Mouse (Mus musculus) neural tube, embryonic 10.5 days (tissue): ENCODE data around the gene Mtx3.
"Not testable (repeated sequence)": the region's sequence is repeated elsewhere in the genome, so short reads cannot be mapped to it uniquely, and the experiment has no call there.

Experiments
- DNase-seq: peaks from one replicate; pipeline ENCODE4 v3.0.0-alpha.2; 2017; ENCODE audit warnings: low spot score; ENCODE audit errors: extremely low spot score

The Mtx3 gene

GRCm38 (mm10) chr13:92844586-92845221 lies at the start of gene Mtx3:
Gene Mtx3, plus strand, starts transcription at chr13:92844760.
- peak; percentile 92 for DNase-seq

DNA sequence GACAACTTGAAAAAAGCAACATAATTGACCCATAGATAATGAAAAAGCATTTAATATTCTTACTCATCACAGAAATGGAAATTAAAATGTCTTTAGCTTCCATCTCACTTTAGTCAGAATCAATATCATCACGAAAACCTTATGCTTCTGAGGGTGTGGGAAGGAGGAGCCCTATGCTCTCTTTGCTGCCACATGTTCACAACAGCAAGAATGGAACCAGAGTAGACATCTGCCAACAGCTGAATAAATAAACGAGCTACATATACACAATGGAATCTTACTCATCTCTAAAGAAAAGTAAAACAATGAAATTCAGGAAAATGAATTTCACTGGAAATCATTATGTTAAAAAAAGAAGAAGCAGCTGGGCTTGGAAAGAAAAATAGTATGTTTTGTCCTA lies 45.7 kb upstream of the Mtx3 start:
- DNase-seq = no peak

GRCm38 (mm10) chr13:92799306-92799925 lies 45.1 kb upstream of the Mtx3 start:
- DNase-seq = no peak

GRCm38 (mm10) chr13:92806785-92807184 lies 37.8 kb upstream of the Mtx3 start:
- no peak for DNase-seq

DNA sequence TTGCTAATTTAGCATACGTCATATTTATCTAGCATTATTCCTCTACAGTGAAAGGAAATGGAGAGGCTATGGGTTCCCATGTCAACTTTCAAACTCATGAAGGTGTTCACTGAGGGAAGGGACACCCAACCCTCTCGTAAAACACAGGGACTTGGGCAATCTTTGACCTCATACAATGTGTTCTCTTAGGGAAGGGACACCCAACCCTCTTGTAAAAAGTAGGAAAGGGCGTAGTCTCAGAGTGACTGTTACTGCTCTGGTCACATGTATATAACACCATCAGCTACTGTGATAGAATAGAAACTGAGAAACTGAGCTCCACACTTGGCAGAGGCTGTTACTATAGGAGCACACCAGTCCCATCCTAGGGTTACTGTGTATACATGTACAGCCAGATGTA lies 36.7 kb upstream of the Mtx3 start:
- no peak for DNase-seq

- DNase-seq = not testable (repeated sequence)
Measured at GRCm38 (mm10) chr13:92810592-92810991, 34.0 kb upstream of the Mtx3 start.

DNA sequence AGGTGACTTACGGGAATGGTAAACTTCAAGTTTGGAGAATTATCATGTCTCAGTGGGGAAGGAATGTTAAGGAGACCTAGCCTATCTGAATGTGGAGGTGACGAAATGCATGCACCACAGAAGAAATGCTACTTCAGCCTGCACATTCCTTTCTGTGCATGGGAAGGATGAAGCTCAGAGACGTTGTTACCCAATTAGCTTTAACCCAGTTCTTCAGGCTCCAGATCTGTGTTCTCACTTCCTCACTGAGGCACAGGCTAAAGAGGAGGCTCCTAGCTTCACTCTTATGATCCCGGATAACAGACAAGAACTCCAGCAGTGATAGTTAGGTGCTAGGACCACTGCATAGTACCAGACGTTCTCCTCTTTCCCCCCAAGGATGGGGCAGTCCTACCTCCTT lies 28.2 kb upstream of the Mtx3 start:
- no peak for DNase-seq

- DNase-seq = no peak
Measured at GRCm38 (mm10) chr13:92817357-92817756, 27.2 kb upstream of the Mtx3 start.

DNA sequence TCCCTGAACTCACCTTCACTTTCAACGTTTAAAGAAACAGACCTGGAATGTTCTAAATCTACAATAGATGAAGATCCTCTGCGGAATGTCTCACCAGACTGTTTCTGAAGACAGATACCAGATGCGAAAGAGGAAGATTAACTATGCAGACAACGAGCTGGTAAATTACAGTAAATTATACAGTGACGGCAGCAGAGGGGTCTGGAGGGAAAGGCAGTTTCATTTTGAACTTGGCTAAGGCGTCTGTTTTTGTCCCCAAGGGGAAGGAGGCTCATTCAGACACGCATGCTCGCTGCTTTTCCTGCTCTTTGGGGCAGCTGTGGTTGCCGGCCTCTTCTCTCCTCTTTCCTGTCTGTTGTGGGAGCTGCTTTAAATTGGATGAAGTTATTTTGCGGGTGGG lies 15.7 kb upstream of the Mtx3 start:
- no peak for DNase-seq

DNA sequence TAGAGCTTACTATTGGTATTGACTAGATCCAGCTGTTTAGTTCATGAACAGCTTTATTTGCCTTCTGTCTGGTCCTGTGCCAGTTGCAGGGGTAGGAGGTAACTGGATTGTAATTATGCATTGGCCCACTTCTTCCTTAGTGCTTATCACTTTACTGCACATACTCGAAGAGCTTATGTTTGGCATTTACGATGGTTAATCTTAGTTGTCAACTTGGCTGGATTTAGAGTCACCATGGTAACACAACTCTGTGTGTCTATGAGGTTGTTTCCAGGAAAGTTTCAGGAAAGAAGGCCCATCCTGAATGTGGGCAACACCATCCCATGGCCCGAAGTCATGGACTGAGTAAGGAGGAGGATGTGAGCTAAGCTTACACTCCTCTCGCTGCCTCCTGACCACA lies 11.4 kb upstream of the Mtx3 start:
- no peak for DNase-seq

DNA sequence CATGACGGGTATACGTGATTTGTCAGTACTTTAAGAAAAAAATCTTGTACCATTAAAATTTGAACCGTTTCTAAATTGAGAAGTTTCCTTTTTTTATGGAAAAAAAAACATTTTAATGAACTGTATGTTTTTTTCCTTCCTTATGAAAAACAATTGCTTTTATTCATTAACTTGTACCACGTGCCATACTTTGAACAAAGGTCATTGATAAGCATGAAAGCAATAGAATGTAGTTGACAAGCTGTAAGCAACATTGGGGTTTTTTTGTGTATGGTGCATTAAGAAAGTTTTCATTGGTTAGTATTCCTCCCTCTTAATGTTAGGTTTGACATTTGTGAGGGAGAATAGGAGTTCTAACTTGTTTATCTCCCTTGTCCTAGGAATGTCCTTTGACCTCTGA lies 1.9 kb downstream of the Mtx3 start:
- no peak for DNase-seq

GRCm38 (mm10) chr13:92847336-92847735 lies 2.8 kb downstream of the Mtx3 start:
- DNase-seq = no peak

- DNase-seq = no peak
Measured at GRCm38 (mm10) chr13:92848002-92848401, 3.4 kb downstream of the Mtx3 start.

- DNase-seq = no peak
Measured at GRCm38 (mm10) chr13:92855901-92856300, 11.3 kb downstream of the Mtx3 start.

- no peak for DNase-seq
Measured at GRCm38 (mm10) chr13:92858808-92859207, 14.2 kb downstream of the Mtx3 start.

GRCm38 (mm10) chr13:92859959-92860358 lies 15.4 kb downstream of the Mtx3 start:
- no peak for DNase-seq

DNA sequence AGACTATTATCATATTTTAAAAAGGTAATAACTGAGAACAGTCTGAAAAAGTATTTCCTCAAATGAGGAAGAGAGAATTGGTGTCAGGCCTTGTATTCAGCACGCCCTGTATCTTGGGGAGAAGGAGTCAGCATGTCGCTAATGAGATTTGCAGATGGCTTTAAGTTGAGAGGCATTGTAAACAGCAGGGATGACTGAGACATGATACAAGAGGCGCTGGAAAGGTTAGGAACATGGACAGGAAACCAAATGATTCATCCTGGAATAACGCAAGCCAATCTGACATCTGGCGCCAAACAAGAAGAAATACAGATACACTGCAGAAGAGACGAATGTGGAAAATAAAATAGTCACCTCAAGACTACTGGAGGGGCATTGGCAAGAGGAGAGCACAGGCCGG lies 20.8 kb downstream of the Mtx3 start:
- no peak for DNase-seq

DNA sequence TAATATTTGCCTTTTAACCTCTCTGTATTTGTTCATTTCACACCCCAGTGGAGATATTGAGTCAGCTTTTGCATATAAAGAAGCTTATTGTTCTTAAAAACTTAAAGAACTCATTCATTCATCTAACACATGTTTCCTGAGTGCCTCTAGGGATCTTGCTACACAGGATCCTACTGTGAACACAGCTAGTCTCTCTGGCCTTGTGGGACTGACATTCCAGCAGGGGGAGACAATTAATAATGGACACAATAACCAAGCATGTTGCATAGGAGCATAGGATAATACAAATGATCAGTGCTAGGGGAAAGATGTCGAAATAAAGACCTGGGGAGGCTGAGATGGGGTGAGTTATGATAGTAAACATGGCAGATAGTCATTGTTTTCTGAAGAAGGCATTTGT lies 22.1 kb downstream of the Mtx3 start:
- DNase-seq = no peak

DNA sequence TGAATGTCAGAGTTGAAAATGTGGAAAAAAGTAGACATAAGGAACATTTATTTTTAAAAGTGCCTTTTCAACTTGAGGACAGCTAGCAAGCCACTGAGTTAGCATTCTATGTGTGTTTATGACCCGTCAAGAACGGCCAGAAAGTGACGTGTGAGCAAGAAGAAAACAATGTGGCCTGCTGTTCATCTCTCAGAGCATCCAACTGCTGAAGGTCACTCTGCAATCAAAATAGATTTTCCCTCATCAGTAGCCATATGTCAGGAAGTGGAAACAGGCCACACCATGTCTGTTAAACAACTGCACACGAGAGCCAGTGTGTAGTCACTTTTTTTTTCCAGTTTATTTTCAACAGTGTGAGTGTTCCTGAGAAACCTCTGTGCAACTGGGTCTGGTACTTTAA lies 35.0 kb downstream of the Mtx3 start:
- no peak for DNase-seq

- no peak for DNase-seq
Measured at GRCm38 (mm10) chr13:92879933-92880332, 35.4 kb downstream of the Mtx3 start.

GRCm38 (mm10) chr13:92880589-92880988 lies 36.0 kb downstream of the Mtx3 start:
- no peak for DNase-seq

GRCm38 (mm10) chr13:92882271-92882985 lies 37.9 kb downstream of the Mtx3 start:
- DNase-seq = no peak
